Mouse (Mus musculus): ENCODE measurements around the gene Ppfia4. TPM values are rescaled to one million over a fixed set of nuclear protein-coding genes. Genes with fewer than 3 reads are reported as not detected.

Ppfia4 gene
- polyA plus RNA-seq, 1 experiment, result 5.1 TPM

GRCm38 (mm10) chr1:134339162-134339561 lies 6.4 kb upstream of the Ppfia4 start:
- H3K4me1 ChIP-seq (ENCODE audit: control insufficient read depth, insufficient read depth, low read length), result peaks cover 11% of the 10 kb centered on the region
- no peaks in the 10 kb centered on the region for H3K27me3 ChIP-seq (ENCODE audit: control insufficient read depth, insufficient read depth, low read length)
- H3K36me3 ChIP-seq (ENCODE audit: control insufficient read depth, insufficient read depth, low read length), result no peaks in the 10 kb centered on the region
- no peak overlapping the region for H3K27ac ChIP-seq (ENCODE audit: control insufficient read depth, insufficient read depth, low read depth, low read length)
- H3K4me3 ChIP-seq (ENCODE audit: control insufficient read depth, low read depth, low read length), result no peak overlapping the region
- TF ChIP-seq CTCF (IDR thresholded peaks at IDR 0.05; ENCODE audit: control insufficient read depth, insufficient read depth, insufficient replicate concordance, low read depth, low read length) (no peak), POLR2A (IDR thresholded peaks at IDR 0.05; ENCODE audit: control insufficient read depth, low read depth, low read length) (no peak)

GRCm38 (mm10) chr1:134336958-134337710 lies 4.4 kb upstream of the Ppfia4 start:
- Histone ChIP-seq H3K27me3 (ENCODE audit: control insufficient read depth, insufficient read depth, low read length) (no peaks in the 10 kb centered on the region), H3K36me3 (ENCODE audit: control insufficient read depth, insufficient read depth, low read length) (no peaks in the 10 kb centered on the region), H3K27ac (ENCODE audit: control insufficient read depth, insufficient read depth, low read depth, low read length) (no peak overlapping the region), H3K4me3 (ENCODE audit: control insufficient read depth, low read depth, low read length) (no peak overlapping the region), H3K4me1 (ENCODE audit: control insufficient read depth, insufficient read depth, low read length) (peaks cover 6% of the 10 kb centered on the region)
- TF ChIP-seq POLR2A (IDR thresholded peaks at IDR 0.05; ENCODE audit: control insufficient read depth, low read depth, low read length) (no peak), CTCF (IDR thresholded peaks at IDR 0.05; ENCODE audit: control insufficient read depth, insufficient read depth, insufficient replicate concordance, low read depth, low read length) (no peak)

GRCm38 (mm10) chr1:134335924-134336810 lies 3.4 kb upstream of the Ppfia4 start:
- Histone ChIP-seq H3K4me3 (ENCODE audit: control insufficient read depth, low read depth, low read length) (no peak overlapping the region), H3K4me1 (ENCODE audit: control insufficient read depth, insufficient read depth, low read length) (peaks cover 6% of the 10 kb centered on the region), H3K36me3 (ENCODE audit: control insufficient read depth, insufficient read depth, low read length) (no peaks in the 10 kb centered on the region), H3K27ac (ENCODE audit: control insufficient read depth, insufficient read depth, low read depth, low read length) (no peak overlapping the region), H3K27me3 (ENCODE audit: control insufficient read depth, insufficient read depth, low read length) (no peaks in the 10 kb centered on the region)
- TF ChIP-seq POLR2A (IDR thresholded peaks at IDR 0.05; ENCODE audit: control insufficient read depth, low read depth, low read length) (no peak), CTCF (IDR thresholded peaks at IDR 0.05; ENCODE audit: control insufficient read depth, insufficient read depth, insufficient replicate concordance, low read depth, low read length) (no peak)

GRCm38 (mm10) chr1:134335211-134335923 lies 2.6 kb upstream of the Ppfia4 start:
- Histone ChIP-seq H3K4me3 (ENCODE audit: control insufficient read depth, low read depth, low read length) (no peak overlapping the region), H3K4me1 (ENCODE audit: control insufficient read depth, insufficient read depth, low read length) (peaks cover 6% of the 10 kb centered on the region), H3K36me3 (ENCODE audit: control insufficient read depth, insufficient read depth, low read length) (no peaks in the 10 kb centered on the region), H3K27ac (ENCODE audit: control insufficient read depth, insufficient read depth, low read depth, low read length) (no peak overlapping the region), H3K27me3 (ENCODE audit: control insufficient read depth, insufficient read depth, low read length) (no peaks in the 10 kb centered on the region)
- TF ChIP-seq CTCF (IDR thresholded peaks at IDR 0.05; ENCODE audit: control insufficient read depth, insufficient read depth, insufficient replicate concordance, low read depth, low read length), result no peak
- TF ChIP-seq POLR2A (IDR thresholded peaks at IDR 0.05; ENCODE audit: control insufficient read depth, low read depth, low read length), result no peak

- H3K4me3 ChIP-seq (ENCODE audit: control insufficient read depth, low read depth, low read length), result no peak overlapping the region
- H3K27ac ChIP-seq (ENCODE audit: control insufficient read depth, insufficient read depth, low read depth, low read length), result no peak overlapping the region
- H3K36me3 ChIP-seq (ENCODE audit: control insufficient read depth, insufficient read depth, low read length), result no peaks in the 10 kb centered on the region
- peaks cover 6% of the 10 kb centered on the region for H3K4me1 ChIP-seq (ENCODE audit: control insufficient read depth, insufficient read depth, low read length)
- TF ChIP-seq POLR2A (IDR thresholded peaks at IDR 0.05; ENCODE audit: control insufficient read depth, low read depth, low read length) (no peak), CTCF (IDR thresholded peaks at IDR 0.05; ENCODE audit: control insufficient read depth, insufficient read depth, insufficient replicate concordance, low read depth, low read length) (no peak)
- no peaks in the 10 kb centered on the region for H3K27me3 ChIP-seq (ENCODE audit: control insufficient read depth, insufficient read depth, low read length)
Measured at GRCm38 (mm10) chr1:134334111-134334827, 1.5 kb upstream of the Ppfia4 start.

- Histone ChIP-seq H3K4me3 (ENCODE audit: control insufficient read depth, low read depth, low read length) (no peak overlapping the region), H3K27me3 (ENCODE audit: control insufficient read depth, insufficient read depth, low read length) (no peaks in the 10 kb centered on the region), H3K4me1 (ENCODE audit: control insufficient read depth, insufficient read depth, low read length) (peaks cover 8% of the 10 kb centered on the region), H3K36me3 (ENCODE audit: control insufficient read depth, insufficient read depth, low read length) (no peaks in the 10 kb centered on the region), H3K27ac (ENCODE audit: control insufficient read depth, insufficient read depth, low read depth, low read length) (no peak overlapping the region)
- TF ChIP-seq CTCF (IDR thresholded peaks at IDR 0.05; ENCODE audit: control insufficient read depth, insufficient read depth, insufficient replicate concordance, low read depth, low read length) (no peak), POLR2A (IDR thresholded peaks at IDR 0.05; ENCODE audit: control insufficient read depth, low read depth, low read length) (no peak)
Measured at GRCm38 (mm10) chr1:134333371-134334110, 813 bp upstream of the Ppfia4 start.

Data from testis, adult 2 months (tissue).